Mouse (Mus musculus) lung, postnatal 0 days (tissue): Measurements from ENCODE around the gene Sephs2.

Experiments used
- CTCF ChIP-seq: IDR thresholded peaks from 2 replicates; pipeline ENCODE4 v1.5.1; 2016; ENCODE audit warnings: antibody characterized with exemption, mild to moderate bottlenecking
- EP300 ChIP-seq: IDR thresholded peaks from 2 replicates; pipeline ENCODE4 v1.6.1; 2016; ENCODE audit warnings: antibody characterized with exemption, mild to moderate bottlenecking, control low read depth

DNA sequence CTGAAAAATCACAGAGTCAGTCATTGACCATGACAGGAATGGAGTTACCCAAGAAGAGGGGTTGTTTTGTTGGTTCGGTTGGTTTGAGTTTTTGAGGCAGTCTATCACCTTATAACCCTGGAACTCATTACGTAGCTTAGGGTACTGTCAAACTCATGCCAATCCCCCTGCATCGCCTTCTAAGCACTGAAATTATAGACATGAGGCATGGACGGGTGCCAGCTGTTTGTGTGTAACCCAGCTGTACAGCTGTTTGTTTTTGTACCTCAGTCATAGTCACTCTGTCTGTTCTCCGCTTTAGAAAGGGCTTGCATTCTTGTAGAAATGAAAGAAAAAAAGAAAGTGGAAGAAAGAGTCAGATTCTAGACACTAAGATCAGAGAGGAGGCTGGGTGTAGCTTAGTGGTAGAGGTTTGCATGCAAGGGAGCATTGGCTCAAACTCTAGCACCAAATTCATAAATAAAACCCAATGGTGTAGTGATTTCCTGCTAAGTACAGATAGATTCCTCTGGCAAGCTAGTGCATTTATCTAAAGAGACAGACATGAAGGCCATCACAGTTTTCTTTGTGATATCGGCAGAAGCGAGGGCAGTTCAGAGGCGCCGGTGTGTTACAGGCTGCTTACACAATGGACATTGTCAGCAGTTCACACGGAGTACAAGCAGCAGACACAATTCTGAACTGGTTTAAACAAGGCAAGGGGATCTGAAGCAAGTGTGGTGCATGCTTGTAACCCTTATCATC, 11.5 kb downstream of the Sephs2 start:
- no peak for TF ChIP-seq CTCF
- TF ChIP-seq EP300: no peak
